Mouse (Mus musculus) stomach, embryonic 16.5 days (tissue): ENCODE results near the gene Vps50. TPM values are rescaled to one million over a fixed set of nuclear protein-coding genes. Genes with fewer than 3 reads are reported as not detected.
A peak's percentile ranks its signal among the peaks of the same experiment; 100 is the strongest.
"Not testable (repeated sequence)": the region's sequence is repeated elsewhere in the genome, so short reads cannot be mapped to it uniquely, and the experiment has no call there.

Experiments
- ATAC-seq: fragments of 200-750 bp; cut with Nextera tagmentation; 2 replicates; pipeline ENCODE4 v1.8.0; 2017; ENCODE audit warnings: moderate number of reproducible peaks, moderate TSS enrichment; ENCODE audit not compliant: insufficient read depth, low FRiP score
- H3K27ac ChIP-seq: fragments of 300-500 bp; sonication (generic); 2 replicates; pipeline ENCODE4 v1.5.1; 2014; ENCODE audit warnings: low read length
- H3K27me3 ChIP-seq: fragments of 300-500 bp; sonication (generic); 2 replicates; pipeline ENCODE4 v1.6.1; 2014; ENCODE audit warnings: low read length, control low read depth, mixed read lengths; ENCODE audit not compliant: control insufficient read depth, insufficient read depth
- H3K36me3 ChIP-seq: fragments of 300-500 bp; sonication (generic); 2 replicates; pipeline ENCODE4 v1.6.1; 2014; ENCODE audit warnings: low read length; ENCODE audit not compliant: control insufficient read depth, insufficient read depth
- H3K4me1 ChIP-seq: fragments of 300-500 bp; sonication (generic); 2 replicates; pipeline ENCODE4 v1.6.1; 2014; ENCODE audit warnings: low read length, control low read depth, mixed read lengths; ENCODE audit not compliant: control insufficient read depth, insufficient read depth
- H3K4me2 ChIP-seq: fragments of 300-500 bp; sonication (generic); 2 replicates; pipeline ENCODE4 v1.6.1; 2014; ENCODE audit warnings: low read depth, low read length, mixed read lengths
- H3K4me3 ChIP-seq: fragments of 300-500 bp; sonication (generic); replicated peaks from 2 replicates; pipeline ENCODE4 v1.5.1; 2014; ENCODE audit warnings: mild to moderate bottlenecking, low read length
- H3K9ac ChIP-seq: fragments of 300-500 bp; sonication (generic); 2 replicates; pipeline ENCODE4 v1.6.1; 2014; ENCODE audit warnings: low read length
- H3K9me3 ChIP-seq: fragments of 300-500 bp; sonication (generic); replicated peaks from 2 replicates; pipeline ENCODE4 v1.6.1; 2016; ENCODE audit warnings: low read length, control low read depth; ENCODE audit not compliant: control insufficient read depth
- WGBS: fragments of 180-500 bp; shearing (Covaris S2); extraction: QIAGEN DNeasy Blood & Tissue Kit; methylation state at CpG from one replicate; pipeline ENCODE4 v1.1.7; 2014; 5-methylcytosine and 5-hydroxymethylcytosine counted together
- polyA plus RNA-seq: library from polyadenylated mRNA; unstranded; fragments of >200 nt; fragmentation: Nextera tagmentation; extraction: Ambion mirVana; gene quantifications from 2 replicates; pipeline ENCODE4 v1.2.1, GENCODE M21; 2015

The Vps50 gene
- polyA plus RNA-seq, 1 experiment from 2014 or later, result 27.6 TPM

GRCm38 (mm10) chr6:3481705-3482104 is 16.5 kb upstream of the Vps50 start:
- Histone ChIP-seq H3K36me3 (no peaks in the 10 kb centered on the region), H3K4me2 (no peak overlapping the region), H3K4me1 (no peaks in the 10 kb centered on the region), H3K27me3 (no peaks in the 10 kb centered on the region), H3K4me3 (no peak overlapping the region), H3K9me3 (no peaks in the 10 kb centered on the region), H3K9ac (no peak overlapping the region), H3K27ac (no peak overlapping the region)
- 68% methylated on average over 3 of the region's 3 CpGs for WGBS
- no peak for ATAC-seq

DNA sequence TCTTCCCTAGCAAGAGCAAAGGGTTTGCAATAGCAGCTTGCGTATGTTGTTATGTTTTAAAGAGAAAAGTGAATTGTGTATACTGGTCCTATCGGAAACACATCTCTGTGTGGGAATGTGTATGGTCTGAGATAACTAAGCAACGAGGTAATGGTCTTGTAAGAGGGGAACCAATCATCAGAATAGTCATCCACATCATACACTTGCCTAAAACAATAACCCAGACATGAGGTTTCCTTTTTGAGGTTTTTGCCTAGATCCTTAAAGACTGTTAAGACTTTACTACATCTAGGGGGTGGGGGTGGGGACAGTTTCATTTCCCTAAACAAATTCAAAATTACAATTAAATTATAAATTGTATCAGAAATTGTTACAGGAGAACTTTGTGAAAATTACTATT is 13.0 kb upstream of the Vps50 start:
- Histone ChIP-seq H3K4me2 (no peak overlapping the region), H3K9ac (no peak overlapping the region), H3K9me3 (no peaks in the 10 kb centered on the region), H3K4me3 (no peak overlapping the region), H3K27ac (no peak overlapping the region), H3K36me3 (no peaks in the 10 kb centered on the region), H3K4me1 (no peaks in the 10 kb centered on the region), H3K27me3 (no peaks in the 10 kb centered on the region)
- ATAC-seq, result no peak
- WGBS, result 70% methylated on average over 3 of the region's 3 CpGs

- 74% methylated on average over 1 of the region's 1 CpGs for WGBS
- Histone ChIP-seq H3K27me3 (no peaks in the 10 kb centered on the region), H3K27ac (no peak overlapping the region)
These were observed 10.8 kb upstream of the Vps50 start for GRCm38 (mm10) chr6:3487355-3487754.

GRCm38 (mm10) chr6:3494285-3494684 is 3.9 kb upstream of the Vps50 start:
- 59% methylated on average over 5 of the region's 5 CpGs for WGBS
- ATAC-seq, result no peak
- H3K4me3 ChIP-seq, result no peak overlapping the region
- no peaks in the 10 kb centered on the region for H3K9me3 ChIP-seq
- no peak overlapping the region for H3K27ac ChIP-seq
- no peaks in the 10 kb centered on the region for H3K36me3 ChIP-seq
- H3K9ac ChIP-seq, result no peak overlapping the region; the same call in 1 of the 2 replicates
- peaks cover 3% of the 10 kb centered on the region; the same call in 1 of the 2 replicates for H3K4me1 ChIP-seq
- H3K4me2 ChIP-seq, result no peak overlapping the region
- H3K27me3 ChIP-seq, result no peaks in the 10 kb centered on the region

More at GRCm38 (mm10) chr6:3487355-3487754, 10.8 kb upstream of the Vps50 start:
- no peak overlapping the region for H3K4me2 ChIP-seq
- ATAC-seq, result no peak
- H3K9me3 ChIP-seq, result no peaks in the 10 kb centered on the region
- H3K4me1 ChIP-seq, result no peaks in the 10 kb centered on the region
- H3K36me3 ChIP-seq, result no peaks in the 10 kb centered on the region
- no peak overlapping the region for H3K9ac ChIP-seq
- H3K4me3 ChIP-seq, result no peak overlapping the region

- Histone ChIP-seq H3K9ac (no peak overlapping the region), H3K27ac (no peak overlapping the region), H3K4me2 (no peak overlapping the region), H3K4me3 (no peak overlapping the region), H3K4me1 (peaks cover 6% of the 10 kb centered on the region; the same call in 1 of the 2 replicates), H3K9me3 (no peaks in the 10 kb centered on the region), H3K36me3 (no peaks in the 10 kb centered on the region), H3K27me3 (no peaks in the 10 kb centered on the region)
- 6% methylated on average over 2 of the region's 2 CpGs for WGBS
- ATAC-seq, result no peak
These were observed 2.0 kb upstream of the Vps50 start for GRCm38 (mm10) chr6:3496210-3496609.

GRCm38 (mm10) chr6:3500286-3500685 is 2.1 kb downstream of the Vps50 start:
- ATAC-seq, result no peak
- no peak overlapping the region for H3K9ac ChIP-seq
- H3K4me1 ChIP-seq, result peaks cover 6% of the 10 kb centered on the region; the same call in 1 of the 2 replicates
- no peaks in the 10 kb centered on the region for H3K9me3 ChIP-seq
- no peak overlapping the region for H3K4me2 ChIP-seq
- no peak overlapping the region for H3K4me3 ChIP-seq
- H3K27me3 ChIP-seq, result no peaks in the 10 kb centered on the region
- no peaks in the 10 kb centered on the region for H3K36me3 ChIP-seq
- WGBS, result 93% methylated on average over 3 of the region's 3 CpGs
- H3K27ac ChIP-seq, result no peak overlapping the region

GRCm38 (mm10) chr6:3505289-3505688 is 7.1 kb downstream of the Vps50 start:
- no peaks in the 10 kb centered on the region for H3K27me3 ChIP-seq
- no peaks in the 10 kb centered on the region for H3K36me3 ChIP-seq
- H3K9ac ChIP-seq, result no peak overlapping the region
- no peak overlapping the region for H3K4me2 ChIP-seq
- H3K4me1 ChIP-seq, result no peaks in the 10 kb centered on the region
- no peak overlapping the region for H3K4me3 ChIP-seq
- H3K27ac ChIP-seq, result no peak overlapping the region
- H3K9me3 ChIP-seq, result no peaks in the 10 kb centered on the region
- WGBS, result 79% methylated on average over 5 of the region's 5 CpGs
- no peak for ATAC-seq

GRCm38 (mm10) chr6:3507078-3507477 is 8.9 kb downstream of the Vps50 start:
- 60% methylated on average over 4 of the region's 4 CpGs for WGBS
- H3K4me2 ChIP-seq, result no peak overlapping the region
- H3K36me3 ChIP-seq, result no peaks in the 10 kb centered on the region
- no peaks in the 10 kb centered on the region for H3K27me3 ChIP-seq
- H3K27ac ChIP-seq, result no peak overlapping the region
- H3K9me3 ChIP-seq, result no peaks in the 10 kb centered on the region
- no peaks in the 10 kb centered on the region for H3K4me1 ChIP-seq
- no peak overlapping the region for H3K9ac ChIP-seq
- H3K4me3 ChIP-seq, result no peak overlapping the region
- no peak for ATAC-seq

DNA sequence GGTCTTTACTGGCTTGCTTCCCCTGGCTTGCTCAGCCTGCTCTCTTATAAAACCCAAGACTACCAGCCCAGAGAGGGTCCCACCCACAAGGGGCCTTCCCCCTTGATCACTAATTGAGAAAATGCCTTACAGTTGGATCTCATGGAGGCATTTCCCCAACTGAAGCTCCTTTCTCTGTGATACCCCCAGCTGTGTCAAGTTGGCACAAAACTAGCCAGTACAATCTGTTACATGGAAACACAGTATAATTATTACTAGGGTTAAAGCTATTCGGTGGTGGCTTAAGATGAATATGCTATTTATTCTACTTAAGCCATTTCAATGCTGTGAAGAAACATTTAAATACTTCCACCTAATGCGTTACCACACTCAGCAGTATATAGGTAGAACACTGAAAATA is 10.0 kb downstream of the Vps50 start:
- H3K27ac ChIP-seq, H3K36me3 ChIP-seq, H3K9ac ChIP-seq, H3K27me3 ChIP-seq, ATAC-seq, H3K4me3 ChIP-seq, H3K4me1 ChIP-seq, H3K9me3 ChIP-seq, H3K4me2 ChIP-seq: not testable (repeated sequence)
- WGBS, result 88% methylated on average over 2 of the region's 2 CpGs

DNA sequence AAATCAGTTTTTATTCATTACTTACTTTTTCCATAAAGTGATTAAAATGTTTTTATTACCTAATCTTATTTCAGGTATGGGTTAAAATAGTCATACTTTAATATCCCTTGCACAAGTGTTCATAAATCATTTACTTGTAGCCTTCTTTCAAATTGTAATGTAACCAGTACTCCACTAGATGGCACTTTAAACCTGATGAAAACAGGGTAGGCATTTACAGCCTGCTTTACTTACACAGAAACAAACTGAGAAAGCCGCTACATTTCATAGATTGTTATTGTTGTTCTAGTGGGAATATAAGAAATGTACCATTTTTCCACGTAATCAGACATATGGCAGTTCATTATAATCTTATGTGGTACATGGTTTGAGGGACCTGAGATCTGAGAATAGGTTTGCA is 11.6 kb downstream of the Vps50 start:
- no peaks in the 10 kb centered on the region for H3K36me3 ChIP-seq
- H3K27me3 ChIP-seq, result no peaks in the 10 kb centered on the region
- no peaks in the 10 kb centered on the region for H3K9me3 ChIP-seq
- H3K4me3 ChIP-seq, result no peak overlapping the region
- no peak overlapping the region for H3K27ac ChIP-seq
- H3K9ac ChIP-seq, result no peak overlapping the region
- 0 out of 2 replicates have a peak, but pooled peaks cover 2% of the 10 kb centered on the region for H3K4me1 ChIP-seq
- ATAC-seq, result peak; percentile 58; the same call in 1 of the 2 replicates
- H3K4me2 ChIP-seq, result no peak overlapping the region
- WGBS, result 11% methylated on average over 2 of the region's 2 CpGs
